9 mouse cellular contexts compared by ENCODE assay signal in genomic region chr7:26778474-26778873, GRCm38 (mm10). TPM values are rescaled to one million over a fixed set of nuclear protein-coding genes. Genes with fewer than 3 reads are reported as not detected.
DNase-seq lines count a peak whose midpoint lies in the region; ATAC-seq and TF ChIP-seq lines count a peak whose summit lies in the region.
"Had no signal": no experiment of that assay in that cellular context is flagged by ENCODE, and none has a peak within 500 bp of the region (broad histone marks: within the 10 kb centered on the region; RNA-seq: fewer than 3 reads in every experiment).

No protein-coding gene starts in this region.

- peak in 1 of 2 experiments; percentile 6 for DNase-seq in heart, adult 2 months
- DNase-seq in heart, postnatal 25 days (ENCODE audit: low spot score), result no peak
- peak; percentile 48 for DNase-seq in adrenal gland, postnatal 25 days
- peak; percentile 32 to 52 for DNase-seq in left cerebral cortex, postnatal 14 days (ENCODE audit: low spot score in 2 of 2)
- DNase-seq in right cerebral cortex, postnatal 25 days, result peak; percentile 10
- DNase-seq in thymus, postnatal 36 days, result no peak

- intact Hi-C loops in heart, adult 2 months (cut with DNase I), result loop anchor here (10.0 kb wide), 1 partner anchor 346 kb away; no protein-coding TSS in a partner anchor
- intact Hi-C loops in heart, postnatal 25 days (cut with DNase I), result loop anchor here (10.0 kb wide), 1 partner anchor 346 kb away; no protein-coding TSS in a partner anchor
- intact Hi-C loops in left cerebral cortex, postnatal 14 days (cut with DNase I), result loop anchor here (5.0 kb wide), 1 partner anchor 349 kb away; no protein-coding TSS in a partner anchor

- peak; percentile 65 for ATAC-seq in granulocyte monocyte progenitor cell, adult 5-6 weeks (replicated peaks; ENCODE audit: poor library complexity, severe bottlenecking)

- no peak overlapping the region for H3K4me3 ChIP-seq in heart, adult 2 months
- H3K4me3 ChIP-seq in E14TG2a.4 (replicated peaks; ENCODE audit: low read length), result no peak overlapping the region
- H3K4me3 ChIP-seq: lung, embryonic 15.5 days had no signal

- TF ChIP-seq POLR2A in heart, adult 2 months (IDR thresholded peaks at IDR 0.05; ENCODE audit: insufficient read depth, low read depth, low read length), result no peak

- no peak overlapping the region for H3K9ac ChIP-seq in heart, adult 2 months (ENCODE audit: low read depth, low read length)
- H3K9ac ChIP-seq: lung, embryonic 15.5 days had no signal

- TF ChIP-seq EP300 in heart, adult 2 months (IDR thresholded peaks at IDR 0.05; ENCODE audit: insufficient read depth, low read depth, low read length), result no peak

- TF ChIP-seq CTCF in heart, adult 2 months (IDR thresholded peaks at IDR 0.05), result peak; percentile 65
- TF ChIP-seq CTCF in E14TG2a.4 (conservative IDR thresholded peaks at IDR 0.05; ENCODE audit: low read length), result peak; percentile 67

- H3K27ac ChIP-seq in heart, adult 2 months, result no peak overlapping the region
- H3K27ac ChIP-seq: lung, embryonic 15.5 days had no signal

- no peaks in the 10 kb centered on the region for H3K79me2 ChIP-seq in heart, adult 2 months (replicated peaks; ENCODE audit: control insufficient read depth, insufficient read depth, low read length)

- WGBS in heart, adult 2 months, result 32% methylated on average over 6 of the region's 6 CpGs

- no peaks in the 10 kb centered on the region for H3K36me3 ChIP-seq in heart, adult 2 months (ENCODE audit: control insufficient read depth, insufficient read depth, low read length)
- H3K36me3 ChIP-seq in E14TG2a.4 (ENCODE audit: insufficient read depth, low read length), result no peaks in the 10 kb centered on the region; the same call in 1 of the 2 replicates
- H3K36me3 ChIP-seq: lung, embryonic 15.5 days had no signal

- no peaks in the 10 kb centered on the region for H3K27me3 ChIP-seq in heart, adult 2 months (ENCODE audit: control insufficient read depth, insufficient read depth, low read length)
- no peaks in the 10 kb centered on the region for H3K27me3 ChIP-seq in E14TG2a.4 (ENCODE audit: insufficient read depth, low read length)
- H3K27me3 ChIP-seq: lung, embryonic 15.5 days had no signal

- peaks cover 23% of the 10 kb centered on the region for H3K9me3 ChIP-seq in E14TG2a.4 (ENCODE audit: low read length)
- H3K9me3 ChIP-seq: lung, embryonic 15.5 days had no signal

- H3K4me1 ChIP-seq in heart, adult 2 months (ENCODE audit: control insufficient read depth, insufficient read depth, low read length), result no peaks in the 10 kb centered on the region
- peaks cover 16% of the 10 kb centered on the region for H3K4me1 ChIP-seq in E14TG2a.4 (replicated peaks; ENCODE audit: low read depth, low read length)
- H3K4me1 ChIP-seq: lung, embryonic 15.5 days had no signal

RNA-seq across cellular contexts. Expression of gene Cyp2b19, which starts 21.5 kb away (rescaled TPM):
- total RNA-seq in heart, adult 2 months (2021), result not detected
- polyA plus RNA-seq in heart, adult 2 months (2012; rRNA removed), result not detected in 2 replicates
- not detected for total RNA-seq in heart, postnatal 25 days (2021)
- not detected in 2 replicates for total RNA-seq in adrenal gland, postnatal 25 days (2021)
- total RNA-seq in granulocyte monocyte progenitor cell, adult 5-6 weeks (2014; fragmentation: Nextera tagmentation), result not detected in 2 replicates
- total RNA-seq in granulocyte monocyte progenitor cell, adult 5-6 weeks (2017), result not detected in 2 replicates
- not detected for total RNA-seq in left cerebral cortex, postnatal 14 days (2021)
- polyA plus RNA-seq: lung, embryonic 15.5 days had no signal

RNA-seq across cellular contexts. Expression of gene Cyp2g1, which starts 30.2 kb away (rescaled TPM):
- total RNA-seq in heart, adult 2 months (2021), result not detected
- not detected in 2 replicates for polyA plus RNA-seq in heart, adult 2 months (2012; rRNA removed)
- total RNA-seq in heart, postnatal 25 days (2021), result not detected
- total RNA-seq in adrenal gland, postnatal 25 days (2021), result not detected in 2 replicates
- total RNA-seq in granulocyte monocyte progenitor cell, adult 5-6 weeks (2014; fragmentation: Nextera tagmentation), result not detected in 2 replicates
- not detected in 2 replicates for total RNA-seq in granulocyte monocyte progenitor cell, adult 5-6 weeks (2017)
- not detected for total RNA-seq in left cerebral cortex, postnatal 14 days (2021)
- polyA plus RNA-seq: lung, embryonic 15.5 days had no signal

RNA-seq across cellular contexts. Expression of gene Cyp2a5, which starts 56.6 kb away (rescaled TPM):
- not detected for total RNA-seq in heart, adult 2 months (2021)
- polyA plus RNA-seq in heart, adult 2 months (2012; rRNA removed), result 0.64 and 35.7 TPM in 2 replicates
- total RNA-seq in heart, postnatal 25 days (2021), result not detected
- 0.49 and 7.2 TPM in 2 replicates for total RNA-seq in adrenal gland, postnatal 25 days (2021)
- not detected in 2 replicates for total RNA-seq in granulocyte monocyte progenitor cell, adult 5-6 weeks (2014; fragmentation: Nextera tagmentation)
- total RNA-seq in granulocyte monocyte progenitor cell, adult 5-6 weeks (2017), result not detected in 2 replicates
- not detected for total RNA-seq in left cerebral cortex, postnatal 14 days (2021)

Comparison
In these comparisons a context has a peak if more than half of its experiments do, and no peak if none do; other contexts are left out.
1. DNase-seq: peak in adrenal gland, postnatal 25 days (single experiment), left cerebral cortex, postnatal 14 days (2 of 2) and right cerebral cortex, postnatal 25 days (single experiment); none in heart, postnatal 25 days (single experiment) and thymus, postnatal 36 days (0 of 2).